Mouse (Mus musculus): ENCODE data around the gene St6gal1.

Gene St6gal1

GRCm38 (mm10) chr16:23333875-23334551 lies 109.5 kb downstream of the St6gal1 start:
- no peak for DNase-seq (ENCODE audit: low read depth, low spot score)

- DNase-seq (ENCODE audit: low read depth, low spot score), result no peak
Measured at GRCm38 (mm10) chr16:23337317-23337716, 112.8 kb downstream of the St6gal1 start.

GRCm38 (mm10) chr16:23341254-23341653 lies 116.7 kb downstream of the St6gal1 start:
- DNase-seq (ENCODE audit: low read depth, low spot score), result no peak

- no peak for DNase-seq (ENCODE audit: low read depth, low spot score)
Measured at GRCm38 (mm10) chr16:23350802-23351201, 126.3 kb downstream of the St6gal1 start.

GRCm38 (mm10) chr16:23361031-23361430 lies 136.5 kb downstream of the St6gal1 start:
- no peak for DNase-seq (ENCODE audit: low read depth, low spot score)

GRCm38 (mm10) chr16:23361434-23361970 lies 137.0 kb downstream of the St6gal1 start:
- no peak for DNase-seq (ENCODE audit: low read depth, low spot score)

GRCm38 (mm10) chr16:23364328-23364990 lies 139.9 kb downstream of the St6gal1 start:
- no peak for DNase-seq (ENCODE audit: low read depth, low spot score)

- no peak for DNase-seq (ENCODE audit: low read depth, low spot score)
Measured at GRCm38 (mm10) chr16:23369124-23369523, 144.6 kb downstream of the St6gal1 start.

GRCm38 (mm10) chr16:23370724-23371123 lies 146.2 kb downstream of the St6gal1 start:
- DNase-seq (ENCODE audit: low read depth, low spot score), result no peak

- no peak for DNase-seq (ENCODE audit: low read depth, low spot score)
Measured at GRCm38 (mm10) chr16:23372340-23372739, 147.8 kb downstream of the St6gal1 start.

- DNase-seq (ENCODE audit: low read depth, low spot score), result no peak
Measured at GRCm38 (mm10) chr16:23374068-23374467, 149.5 kb downstream of the St6gal1 start.

- DNase-seq (ENCODE audit: low read depth, low spot score), result no peak
Measured at GRCm38 (mm10) chr16:23374938-23375337, 150.4 kb downstream of the St6gal1 start.

- peak; percentile 29 for DNase-seq (ENCODE audit: low read depth, low spot score)
Measured at GRCm38 (mm10) chr16:23376189-23376588, 151.6 kb downstream of the St6gal1 start.

GRCm38 (mm10) chr16:23379536-23380230 lies 155.1 kb downstream of the St6gal1 start:
- no peak for DNase-seq (ENCODE audit: low read depth, low spot score)

- DNase-seq (ENCODE audit: low read depth, low spot score), result peak; percentile 29
Measured at GRCm38 (mm10) chr16:23384304-23384703, 159.8 kb downstream of the St6gal1 start.

GRCm38 (mm10) chr16:23397931-23398330 lies 173.4 kb downstream of the St6gal1 start:
- no peak for DNase-seq (ENCODE audit: low read depth, low spot score)

GRCm38 (mm10) chr16:23401463-23401862 lies 176.9 kb downstream of the St6gal1 start:
- DNase-seq (ENCODE audit: low read depth, low spot score), result no peak

- no peak for DNase-seq (ENCODE audit: low read depth, low spot score)
Measured at GRCm38 (mm10) chr16:23401959-23402358, 177.4 kb downstream of the St6gal1 start.

GRCm38 (mm10) chr16:23403008-23403755 lies 178.6 kb downstream of the St6gal1 start:
- DNase-seq (ENCODE audit: low read depth, low spot score), result peak; percentile 70
